Mouse (Mus musculus) heart, postnatal 0 days (tissue): ENCODE results near the gene Mfap2. TPM values are rescaled to one million over a fixed set of nuclear protein-coding genes. Genes with fewer than 3 reads are reported as not detected.

Experiments used
- ATAC-seq: fragments of 200-750 bp; cut with Nextera tagmentation; 2 replicates; pipeline ENCODE4 v1.8.0; 2017; ENCODE audit warnings: low read depth, moderate number of reproducible peaks, moderate library complexity; ENCODE audit not compliant: insufficient read depth
- DNase-seq: peaks from one replicate; pipeline ENCODE4 v3.0.0-alpha.2; 2016; ENCODE audit warnings: low spot score
- H3K27ac ChIP-seq: fragments of 300-500 bp; sonication (generic); 2 replicates; pipeline ENCODE4 v1.5.1; 2014; ENCODE audit warnings: low read depth, mild to moderate bottlenecking
- H3K27me3 ChIP-seq: fragments of 300-500 bp; sonication (generic); 2 replicates; pipeline ENCODE4 v1.6.1; 2014; ENCODE audit warnings: low read length, mixed read lengths; ENCODE audit not compliant: control insufficient read depth, insufficient read depth
- H3K36me3 ChIP-seq: fragments of 300-500 bp; sonication (generic); replicated peaks from 2 replicates; pipeline ENCODE4 v1.6.1; 2014; ENCODE audit warnings: low read length, mixed read lengths; ENCODE audit not compliant: control insufficient read depth, insufficient read depth
- H3K4me1 ChIP-seq: fragments of 300-500 bp; sonication (generic); 2 replicates; pipeline ENCODE4 v1.6.1; 2014; ENCODE audit warnings: antibody characterized with exemption; ENCODE audit not compliant: control insufficient read depth, insufficient read depth
- H3K4me2 ChIP-seq: fragments of 300-500 bp; sonication (generic); 2 replicates; pipeline ENCODE4 v1.6.1; 2014; ENCODE audit warnings: low read depth, mild to moderate bottlenecking, low read length, moderate library complexity
- H3K4me3 ChIP-seq: fragments of 300-500 bp; sonication (generic); 2 replicates; pipeline ENCODE4 v1.5.1; 2014; ENCODE audit warnings: low read depth, low read length
- H3K9ac ChIP-seq: fragments of 300-500 bp; sonication (generic); replicated peaks from 2 replicates; pipeline ENCODE4 v1.6.1; 2014; ENCODE audit warnings: low read depth, low read length, mixed read lengths
- H3K9me3 ChIP-seq: fragments of 300-500 bp; sonication (generic); replicated peaks from 2 replicates; pipeline ENCODE4 v1.6.1; 2016; ENCODE audit warnings: low read length; ENCODE audit not compliant: control insufficient read depth
- CTCF ChIP-seq: IDR thresholded peaks from 2 replicates; pipeline ENCODE4 v1.5.1; 2016; ENCODE audit warnings: antibody characterized with exemption, control low read depth, low read depth
- EP300 ChIP-seq: IDR thresholded peaks from 2 replicates; pipeline ENCODE4 v1.6.1; 2016; ENCODE audit warnings: antibody characterized with exemption, low read depth
- WGBS: fragments of 180-500 bp; shearing (Covaris S2); extraction: QIAGEN DNeasy Blood & Tissue Kit; methylation state at CpG from one replicate; pipeline ENCODE4 v1.1.7; 2014; 5-methylcytosine and 5-hydroxymethylcytosine counted together
- polyA plus RNA-seq: library from polyadenylated mRNA; unstranded; fragments of >200 nt; fragmentation: Nextera tagmentation; extraction: Ambion mirVana; gene quantifications from 2 replicates; pipeline ENCODE4 v1.2.1, GENCODE M21; 2015
- total RNA-seq: library from RNA; depleted of rRNA; stranded (reverse); fragments of >200 nt; gene quantifications from 2 replicates; pipeline ENCODE4 v1.2.3, GENCODE M21; 2014; ENCODE audit warnings: low replicate concordance

Gene Mfap2
- total and polyA plus RNA-seq, 2 experiments from 2014 or later: 45.0 to 114 TPM

DNA sequence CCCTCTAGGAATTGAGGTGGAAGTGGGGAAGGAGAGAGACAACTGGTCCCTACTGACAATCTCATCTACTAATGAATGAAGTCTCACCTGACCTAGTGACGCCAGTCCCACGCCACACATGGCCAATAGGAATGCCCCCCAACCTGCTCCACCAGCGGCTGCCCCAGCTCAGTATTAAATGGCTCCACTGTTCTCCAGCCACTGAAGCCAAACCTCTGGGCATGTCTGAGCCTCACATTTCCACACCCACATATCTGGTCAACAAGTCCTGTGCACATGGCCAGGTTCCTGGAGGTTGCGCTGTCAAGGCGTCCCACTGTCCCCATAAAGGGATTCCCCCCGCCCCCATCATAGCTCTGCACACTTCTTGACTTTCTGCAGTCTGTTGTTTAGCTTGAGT is 25.7 kb upstream of the Mfap2 start:
- no peak overlapping the region for H3K9ac ChIP-seq
- no peak for ATAC-seq
- H3K9me3 ChIP-seq: no peaks in the 10 kb centered on the region
- H3K4me2 ChIP-seq: no peak overlapping the region
- H3K27ac ChIP-seq: no peak overlapping the region
- whole genome bisulfite sequencing: 85% methylated on average over 6 of the region's 6 CpGs
- TF ChIP-seq CTCF: no peak
- TF ChIP-seq EP300: no peak
- H3K4me3 ChIP-seq: no peak overlapping the region
- H3K27me3 ChIP-seq: no peaks in the 10 kb centered on the region
- no peak for DNase-seq
- peaks cover 12% of the 10 kb centered on the region for H3K4me1 ChIP-seq
- peaks cover 4% of the 10 kb centered on the region for H3K36me3 ChIP-seq

DNA sequence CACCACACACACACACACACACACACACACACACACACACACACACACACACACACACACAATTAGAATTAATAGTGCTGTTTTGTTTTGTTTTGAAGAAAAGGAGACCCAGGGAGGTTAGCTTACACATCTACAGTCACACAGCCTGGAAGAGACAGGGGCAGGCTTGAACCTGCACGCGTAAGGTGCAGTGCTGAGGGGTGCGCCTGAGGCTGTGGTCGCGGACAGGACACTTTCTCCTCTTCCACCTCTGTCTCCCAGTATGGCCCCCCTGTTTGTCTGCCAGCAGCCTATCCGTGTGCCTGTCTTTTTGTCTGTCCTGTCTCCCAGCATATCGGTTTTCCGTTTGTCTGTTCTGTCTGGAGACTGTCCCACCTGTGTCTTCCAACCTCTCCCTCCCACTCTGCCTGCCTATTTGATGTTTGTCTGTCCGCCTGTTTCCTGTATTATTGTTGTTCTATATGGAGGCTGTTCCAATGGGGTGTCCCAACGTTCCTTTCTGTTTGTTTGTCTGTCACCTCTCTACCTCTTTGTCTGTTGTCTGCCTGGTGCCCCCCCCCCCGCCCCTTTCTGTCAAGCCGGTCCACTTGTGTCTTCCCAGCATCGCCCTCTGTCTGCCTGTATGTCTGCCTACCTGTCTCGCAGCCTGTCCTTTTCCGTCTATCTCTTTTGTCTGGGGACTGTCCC is 24.1 kb upstream of the Mfap2 start:
- WGBS: 28% methylated on average over 14 of the region's 15 CpGs
- no peak overlapping the region for H3K27ac ChIP-seq
- H3K4me1 ChIP-seq: peaks cover 12% of the 10 kb centered on the region
- H3K4me2 ChIP-seq: peak overlapping the region; percentile 78
- ATAC-seq (no peak), DNase-seq (no peak)
- TF ChIP-seq CTCF: no peak
- TF ChIP-seq EP300: no peak
- no peaks in the 10 kb centered on the region for H3K36me3 ChIP-seq
- peak overlapping the region; percentile 77 for H3K4me3 ChIP-seq
- no peaks in the 10 kb centered on the region for H3K27me3 ChIP-seq
- no peaks in the 10 kb centered on the region for H3K9me3 ChIP-seq
- peak overlapping the region; percentile 73; the same call in 1 of the 2 replicates for H3K9ac ChIP-seq

DNA sequence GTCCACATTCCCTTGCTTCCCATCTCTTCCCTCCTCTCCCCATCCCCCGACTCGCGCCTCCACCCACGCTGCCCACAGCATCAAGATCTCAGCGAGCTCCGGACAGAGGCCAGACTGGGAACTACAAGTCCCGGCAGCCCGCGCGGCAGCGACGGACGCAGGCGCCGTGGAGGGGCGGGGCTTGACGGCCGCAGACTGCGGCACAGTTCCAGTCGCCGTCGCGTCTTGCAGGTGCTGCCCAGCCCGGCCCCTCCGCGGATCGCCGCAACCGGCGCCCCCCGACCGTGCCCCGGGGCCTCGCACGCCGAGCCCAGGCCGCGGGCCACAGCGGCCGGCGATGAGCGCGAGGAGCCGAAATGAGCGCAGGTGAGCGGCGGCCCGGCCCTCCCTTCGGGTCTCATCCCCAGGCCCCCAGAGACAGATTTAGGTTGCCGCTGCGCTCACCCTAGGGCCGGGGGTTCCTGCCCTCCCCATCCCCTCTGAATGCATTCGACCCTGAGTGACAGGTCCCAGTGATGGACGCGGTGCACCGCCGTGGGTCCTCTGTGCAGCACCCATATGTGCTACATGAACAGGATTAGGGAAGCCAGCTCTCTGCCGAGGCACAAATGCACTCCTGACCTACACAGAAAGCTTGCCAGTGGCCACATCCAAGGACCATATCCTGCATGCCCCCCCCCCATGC is 23.4 kb upstream of the Mfap2 start, which contains the start of gene Atp13a2:
TSS of gene Atp13a2 (plus strand) at position 163 of the 685 bp plus-strand sequence.
- H3K36me3 ChIP-seq: no peaks in the 10 kb centered on the region
- TF ChIP-seq EP300 (no peak), CTCF (no peak; the same call in 1 of the 2 replicates)
- peak within 1 kb of the TSS; percentile 77 for H3K4me3 ChIP-seq
- ATAC-seq: peak; percentile 83
- DNase-seq: peak; percentile 74
- WGBS: under 1% methylated on average over 58 of the region's 58 CpGs
- no peaks in the 10 kb centered on the region for H3K9me3 ChIP-seq
- 0 out of 2 replicates have a peak within 1 kb of the TSS, but pooled peaks have one; percentile 25 for H3K27ac ChIP-seq
- peaks cover 12% of the 10 kb centered on the region for H3K4me1 ChIP-seq
- peak within 1 kb of the TSS; percentile 78 for H3K4me2 ChIP-seq
- peak within 1 kb of the TSS; percentile 73 for H3K9ac ChIP-seq
- H3K27me3 ChIP-seq: no peaks in the 10 kb centered on the region

DNA sequence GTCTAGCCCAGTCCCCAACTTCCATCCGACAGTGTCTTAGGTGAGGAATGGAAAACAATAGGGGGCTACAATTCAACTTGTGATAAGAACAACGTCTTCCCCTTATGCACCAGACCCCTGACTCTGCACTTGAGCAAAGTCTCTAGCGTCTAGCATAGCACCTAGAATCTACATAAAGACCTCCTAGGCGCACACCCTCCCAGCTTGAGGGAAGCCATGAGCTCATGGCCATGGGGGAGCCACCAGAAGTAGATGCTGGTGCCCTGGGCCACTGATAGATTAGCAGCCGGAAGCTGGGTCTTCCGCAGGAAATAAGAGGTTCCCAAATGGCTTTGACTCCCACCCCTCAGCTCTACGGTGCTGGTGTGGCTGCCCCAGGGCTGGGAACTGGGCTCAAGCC is 22.7 kb upstream of the Mfap2 start:
- peaks cover 12% of the 10 kb centered on the region for H3K4me1 ChIP-seq
- H3K4me2 ChIP-seq: peak overlapping the region; percentile 78
- H3K9ac ChIP-seq: peak overlapping the region; percentile 73
- H3K27ac ChIP-seq: 0 out of 2 replicates have a peak overlapping the region, but pooled peaks have one; percentile 25
- no peaks in the 10 kb centered on the region for H3K9me3 ChIP-seq
- DNase-seq (no peak), ATAC-seq (no peak)
- H3K4me3 ChIP-seq: peak overlapping the region; percentile 77
- TF ChIP-seq EP300: no peak
- TF ChIP-seq CTCF: no peak
- H3K36me3 ChIP-seq: peaks cover 2% of the 10 kb centered on the region; the same call in 1 of the 2 replicates
- 22% methylated on average over 7 of the region's 7 CpGs for WGBS
- no peaks in the 10 kb centered on the region for H3K27me3 ChIP-seq

DNA sequence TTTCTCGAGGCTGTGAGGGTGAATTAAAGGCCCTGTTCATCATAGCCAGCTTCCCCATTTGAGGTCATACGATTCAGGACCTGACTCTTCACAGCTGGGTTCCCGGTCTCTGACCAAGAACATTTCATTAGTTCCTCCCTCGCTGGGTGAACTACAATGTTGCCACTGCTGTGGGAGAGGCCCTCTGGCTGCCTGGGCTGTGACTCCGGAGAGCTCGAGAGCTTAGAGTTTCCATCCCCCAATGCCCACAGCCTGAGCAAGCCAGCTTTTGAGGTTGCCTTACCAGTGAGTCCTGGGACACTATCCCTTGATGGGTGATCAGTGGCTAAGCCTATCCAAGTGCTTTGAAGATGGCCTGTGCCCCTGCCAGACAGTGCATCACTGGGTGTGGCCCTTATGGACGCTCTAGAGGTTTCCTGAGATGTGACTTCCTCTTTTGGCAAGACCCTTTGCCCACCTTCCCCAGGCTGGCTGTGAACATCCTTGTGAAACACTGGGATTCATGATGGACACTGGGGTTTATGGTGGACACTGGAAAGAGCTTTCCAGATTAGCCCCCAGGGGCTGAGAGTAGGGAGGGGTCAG is 21.4 kb upstream of the Mfap2 start:
- H3K27ac ChIP-seq: no peak overlapping the region
- no peak overlapping the region for H3K4me2 ChIP-seq
- H3K36me3 ChIP-seq: peaks cover 13% of the 10 kb centered on the region; the same call in 1 of the 2 replicates
- peaks cover 6% of the 10 kb centered on the region for H3K4me1 ChIP-seq
- no peak overlapping the region for H3K4me3 ChIP-seq
- no peaks in the 10 kb centered on the region for H3K9me3 ChIP-seq
- H3K9ac ChIP-seq: no peak overlapping the region
- no peak for TF ChIP-seq CTCF
- no peak for TF ChIP-seq EP300
- no peaks in the 10 kb centered on the region for H3K27me3 ChIP-seq
- WGBS: 67% methylated on average over 7 of the region's 7 CpGs
- no peak for DNase-seq
- no peak for ATAC-seq
